Mouse (Mus musculus) MEL (cell line): ENCODE measurements at regions not wholly inside any gene's neighbourhood (a gene's known extent, or its start where the extent isn't known, plus 50 kb on each side); places are given as distances from the start of the nearest gene placed in this dataset.

ENCODE experiments used
- DNase-seq: peaks from one replicate; pipeline ENCODE4 v3.0.0; 2011; ENCODE audit warnings: low read depth, low spot score
- H3K27ac ChIP-seq: 2 replicates; pipeline ENCODE4 v1.5.1; 2012; ENCODE audit warnings: low read depth, mild to moderate bottlenecking, control low read depth, low read length, moderate library complexity; ENCODE audit not compliant: control insufficient read depth
- H3K27me3 ChIP-seq, 2 experiments: fragments of 150-350 bp in 1 of 2; sonication (generic) in 1 of 2; 2 replicates each; pipeline ENCODE4 v1.6.1; 2012; ENCODE audit warnings: low read length in 2 of 2, mild to moderate bottlenecking in 2 of 2, improper control_type of control experiment in 1 of 2, moderate library complexity in 1 of 2; ENCODE audit not compliant: insufficient read depth in 2 of 2, control insufficient read depth in 1 of 2
- H3K36me3 ChIP-seq, 2 experiments: 2 replicates each; pipeline ENCODE4 v1.6.1; 2012 to 2014; ENCODE audit warnings: low read length in 2 of 2, improper control_type of control experiment in 1 of 2, inconsistent platforms in 1 of 2, mild to moderate bottlenecking in 1 of 2; ENCODE audit not compliant: insufficient read depth in 2 of 2, control insufficient read depth in 1 of 2
- H3K4me1 ChIP-seq, 2 experiments: fragments of 150-350 bp in 1 of 2; sonication (generic) in 1 of 2; 2 replicates each; pipeline ENCODE4 v1.6.1; 2012; ENCODE audit warnings: low read length in 2 of 2, improper control_type of control experiment in 1 of 2, mild to moderate bottlenecking in 1 of 2; ENCODE audit not compliant: insufficient read depth in 2 of 2, control insufficient read depth in 1 of 2
- H3K4me3 ChIP-seq, 2 experiments: fragments of 150-350 bp in 1 of 2; sonication (generic) in 1 of 2; 2 replicates each; pipeline ENCODE4 v1.5.1; 2012; ENCODE audit warnings: low read depth in 2 of 2, low read length in 2 of 2, mild to moderate bottlenecking in 2 of 2, moderate library complexity in 2 of 2, control low read depth in 1 of 2, improper control_type of control experiment in 1 of 2; ENCODE audit not compliant: control insufficient read depth in 1 of 2, insufficient read depth in 1 of 2
- H3K79me2 ChIP-seq: 2 replicates; pipeline ENCODE4 v1.6.1; 2012; ENCODE audit warnings: mild to moderate bottlenecking, low read length, moderate library complexity; ENCODE audit not compliant: control insufficient read depth, poor library complexity, insufficient read depth
- H3K9ac ChIP-seq: 2 replicates; pipeline ENCODE4 v1.6.1; 2012; ENCODE audit warnings: low read depth, mild to moderate bottlenecking, control low read depth, low read length, moderate library complexity; ENCODE audit not compliant: control insufficient read depth, poor library complexity, severe bottlenecking
- H3K9me3 ChIP-seq: fragments of 150-350 bp; sonication (generic); replicated peaks from 2 replicates; pipeline ENCODE4 v1.6.1; 2012; ENCODE audit warnings: mild to moderate bottlenecking, low read length, improper control_type of control experiment, moderate library complexity; ENCODE audit not compliant: insufficient read depth
- CHD1 ChIP-seq: IDR thresholded peaks from 2 replicates; pipeline ENCODE4 v1.6.1; 2012; ENCODE audit warnings: low read depth, mild to moderate bottlenecking, inconsistent platforms, low read length, improper control_type of control experiment
- CHD2 ChIP-seq: IDR thresholded peaks from 2 replicates; pipeline ENCODE4 v1.6.1; 2011; ENCODE audit warnings: low read length, improper control_type of control experiment
- CTCF ChIP-seq, 3 experiments: IDR thresholded peaks in 2 of 3; conservative IDR thresholded peaks in 1 of 3; 2 replicates each; pipeline ENCODE4 v1.5.1; 2011 to 2012; ENCODE audit warnings: low read length in 3 of 3, low read depth in 2 of 3, mild to moderate bottlenecking in 2 of 3, improper control_type of control experiment in 1 of 3, inconsistent platforms in 1 of 3, mixed read lengths in 1 of 3, moderate library complexity in 1 of 3; ENCODE audit not compliant: control insufficient read depth in 1 of 3, insufficient read depth in 1 of 3, poor library complexity in 1 of 3, severe bottlenecking in 1 of 3
- ELF1 ChIP-seq: IDR thresholded peaks from 2 replicates; pipeline ENCODE4 v1.6.1; 2014; ENCODE audit warnings: low read depth, mild to moderate bottlenecking, inconsistent platforms, low read length, improper control_type of control experiment, moderate library complexity
- ETS1 ChIP-seq: IDR thresholded peaks from 2 replicates; pipeline ENCODE4 v1.6.1; 2012; ENCODE audit warnings: low read depth, mild to moderate bottlenecking, inconsistent platforms, low read length, improper control_type of control experiment, moderate library complexity
- GATA1 ChIP-seq: IDR thresholded peaks from 2 replicates; pipeline ENCODE4 v1.6.1; 2011; ENCODE audit warnings: low read depth, low read length, improper control_type of control experiment
- HCFC1 ChIP-seq: IDR thresholded peaks from 2 replicates; pipeline ENCODE4 v1.6.1; 2012; ENCODE audit warnings: low read depth, mild to moderate bottlenecking, inconsistent platforms, low read length, improper control_type of control experiment, moderate library complexity
- KAT2A ChIP-seq: conservative IDR thresholded peaks from 2 replicates; pipeline ENCODE4 v1.6.1; 2012; ENCODE audit warnings: low read depth, low read length, improper control_type of control experiment, inconsistent platforms
- MAFK ChIP-seq: IDR thresholded peaks from 2 replicates; pipeline ENCODE4 v1.6.1; 2011; ENCODE audit warnings: low read depth, mild to moderate bottlenecking, low read length, improper control_type of control experiment, borderline replicate concordance
- MAX ChIP-seq: IDR thresholded peaks from 2 replicates; pipeline ENCODE4 v1.6.1; 2011; ENCODE audit warnings: low read length, improper control_type of control experiment
- MAZ ChIP-seq: IDR thresholded peaks from 2 replicates; pipeline ENCODE4 v1.6.1; 2012; ENCODE audit warnings: low read depth, mild to moderate bottlenecking, inconsistent platforms, low read length, improper control_type of control experiment
- MYB ChIP-seq: IDR thresholded peaks from 2 replicates; pipeline ENCODE4 v1.6.1; 2011; ENCODE audit warnings: mild to moderate bottlenecking, low read depth, low read length, improper control_type of control experiment
- POLR2A ChIP-seq, 2 experiments: IDR thresholded peaks; 2 replicates each; pipeline ENCODE4 v1.6.1; 2011 to 2012; ENCODE audit warnings: low read length in 2 of 2, mild to moderate bottlenecking in 2 of 2, control low read depth in 1 of 2, improper control_type of control experiment in 1 of 2, low read depth in 1 of 2, moderate library complexity in 1 of 2; ENCODE audit not compliant: control insufficient read depth in 1 of 2, insufficient read depth in 1 of 2, poor library complexity in 1 of 2
- RAD21 ChIP-seq: IDR thresholded peaks from 2 replicates; pipeline ENCODE4 v1.6.1; 2011; ENCODE audit warnings: mild to moderate bottlenecking, low read depth, low read length, improper control_type of control experiment
- SIN3A ChIP-seq: IDR thresholded peaks from 2 replicates; pipeline ENCODE4 v1.6.1; 2012; ENCODE audit warnings: low read length, improper control_type of control experiment, inconsistent platforms
- SMC3 ChIP-seq: IDR thresholded peaks from 2 replicates; pipeline ENCODE4 v1.6.1; 2011; ENCODE audit warnings: low read depth, low read length, improper control_type of control experiment
- TBP ChIP-seq: IDR thresholded peaks from 2 replicates; pipeline ENCODE4 v1.8.0; 2011; ENCODE audit warnings: low read depth, low read length, improper control_type of control experiment
- TCF12 ChIP-seq: IDR thresholded peaks from 2 replicates; pipeline ENCODE4 v1.6.1; 2014; ENCODE audit warnings: low read depth, mild to moderate bottlenecking, inconsistent platforms, low read length, improper control_type of control experiment, moderate library complexity
- UBTF ChIP-seq: IDR thresholded peaks from 2 replicates; pipeline ENCODE4 v1.6.1; 2012; ENCODE audit warnings: low read depth, mild to moderate bottlenecking, inconsistent platforms, low read length, improper control_type of control experiment, moderate library complexity, borderline replicate concordance; ENCODE audit not compliant: insufficient read depth
- USF2 ChIP-seq, 2 experiments: IDR thresholded peaks; 2 replicates each; pipeline ENCODE4 v1.6.1; 2011 to 2012; ENCODE audit warnings: improper control_type of control experiment in 2 of 2, low read length in 2 of 2, borderline replicate concordance in 1 of 2, inconsistent platforms in 1 of 2, low read depth in 1 of 2, mild to moderate bottlenecking in 1 of 2; ENCODE audit not compliant: insufficient read depth in 1 of 2
- ZC3H11A ChIP-seq: IDR thresholded peaks from 2 replicates; pipeline ENCODE4 v1.6.1; 2012; ENCODE audit warnings: low read depth, mild to moderate bottlenecking, inconsistent platforms, low read length, improper control_type of control experiment
- ZKSCAN1 ChIP-seq: IDR thresholded peaks from 2 replicates; pipeline ENCODE4 v1.6.1; 2012; ENCODE audit warnings: low read depth, mild to moderate bottlenecking, inconsistent platforms, low read length, improper control_type of control experiment, moderate library complexity
- ZMIZ1 ChIP-seq: IDR thresholded peaks from 2 replicates; pipeline ENCODE4 v1.6.1; 2012; ENCODE audit warnings: low read depth, mild to moderate bottlenecking, inconsistent platforms, low read length, improper control_type of control experiment, moderate library complexity
- ZNF384 ChIP-seq: IDR thresholded peaks from 2 replicates; pipeline ENCODE4 v1.6.1; 2012; ENCODE audit warnings: low read depth, mild to moderate bottlenecking, inconsistent platforms, low read length, improper control_type of control experiment

DNA sequence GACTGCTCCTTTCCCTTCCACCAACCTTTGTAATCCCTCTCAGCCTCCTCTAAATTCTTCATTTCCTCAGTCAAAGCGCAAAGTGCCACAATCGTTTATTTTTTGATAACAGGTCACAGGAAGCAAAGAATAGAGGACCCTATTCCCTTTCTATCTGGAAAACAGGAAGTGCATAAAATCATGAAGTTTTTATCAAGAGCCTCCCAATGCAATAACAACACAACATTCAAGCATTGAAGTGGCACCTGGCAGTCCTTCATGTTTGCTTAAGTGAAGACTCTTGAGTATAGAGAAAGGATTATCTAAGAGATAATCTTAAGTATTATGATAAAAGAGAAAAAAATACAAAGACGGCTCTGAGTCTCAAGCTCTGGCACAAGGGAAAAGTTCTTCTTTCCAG lies 111.9 kb downstream of the Ibtk start:
- DNase-seq: no peak
- H3K36me3 ChIP-seq: no peaks in the 10 kb centered on the region
- H3K27ac ChIP-seq: no peak overlapping the region
- H3K4me3 ChIP-seq: no peak overlapping the region
- H3K9me3 ChIP-seq: no peaks in the 10 kb centered on the region
- H3K27me3 ChIP-seq: no peaks in the 10 kb centered on the region
- H3K9ac ChIP-seq: no peak overlapping the region
- no peaks in the 10 kb centered on the region for H3K4me1 ChIP-seq
- H3K79me2 ChIP-seq: no peaks in the 10 kb centered on the region
- TF ChIP-seq GATA1 (no peak), POLR2A (IDR thresholded peaks at IDR 0.05; ENCODE audit: control insufficient read depth in 1 of 2, insufficient read depth in 1 of 2, low read depth in 1 of 2, low read length in 2 of 2, poor library complexity in 1 of 2) (no peak), ZMIZ1 (no peak), ZKSCAN1 (no peak), HCFC1 (no peak), SIN3A (no peak), ZNF384 (no peak), TCF12 (no peak), CHD1 (no peak), KAT2A (no peak), MAZ (no peak), UBTF (no peak), MAX (no peak), RAD21 (no peak), MYB (no peak), SMC3 (no peak), CTCF (IDR thresholded peaks at IDR 0.05 in 2 of 3, conservative IDR thresholded peaks at IDR 0.05 in 1 of 3; ENCODE audit: control insufficient read depth in 1 of 3, insufficient read depth in 1 of 3, low read depth in 2 of 3, low read length in 3 of 3, poor library complexity in 1 of 3, severe bottlenecking in 1 of 3) (no peak), ZC3H11A (no peak)

- no peaks in the 10 kb centered on the region for H3K36me3 ChIP-seq
- TF ChIP-seq HCFC1: no peak
- TF ChIP-seq CTCF (IDR thresholded peaks at IDR 0.05 in 2 of 3, conservative IDR thresholded peaks at IDR 0.05 in 1 of 3; ENCODE audit: control insufficient read depth in 1 of 3, insufficient read depth in 1 of 3, low read depth in 2 of 3, low read length in 3 of 3, poor library complexity in 1 of 3, severe bottlenecking in 1 of 3): no peak
- no peak for TF ChIP-seq TBP
- no peak for TF ChIP-seq GATA1
- no peak for TF ChIP-seq CHD2
- no peak for TF ChIP-seq ZNF384
- TF ChIP-seq UBTF: no peak
- no peak for TF ChIP-seq USF2 (IDR thresholded peaks at IDR 0.05; ENCODE audit: borderline replicate concordance in 1 of 2, insufficient read depth in 1 of 2, low read depth in 1 of 2, low read length in 2 of 2)
- TF ChIP-seq ELF1: no peak
- TF ChIP-seq ETS1: no peak
- TF ChIP-seq MAFK: no peak
Measured at GRCm38 (mm10) chr9:85636131-85636447, 113.0 kb downstream of the Ibtk start.

More at GRCm38 (mm10) chr9:85636131-85636447, 113.0 kb downstream of the Ibtk start:
- H3K27ac ChIP-seq: no peak overlapping the region
- no peaks in the 10 kb centered on the region for H3K79me2 ChIP-seq
- no peak overlapping the region for H3K9ac ChIP-seq
- no peaks in the 10 kb centered on the region for H3K27me3 ChIP-seq
- DNase-seq: no peak
- H3K9me3 ChIP-seq: no peaks in the 10 kb centered on the region
- no peaks in the 10 kb centered on the region for H3K4me1 ChIP-seq
- H3K4me3 ChIP-seq: no peak overlapping the region
